Mouse (Mus musculus): ENCODE results near the gene Lamtor4. TPM values are rescaled to one million over a fixed set of nuclear protein-coding genes. Genes with fewer than 3 reads are reported as not detected.

Gene Lamtor4
- polyA plus RNA-seq (2012; rRNA removed; ENCODE audit: low replicate concordance): 177 and 194 TPM in 2 replicates

DNA sequence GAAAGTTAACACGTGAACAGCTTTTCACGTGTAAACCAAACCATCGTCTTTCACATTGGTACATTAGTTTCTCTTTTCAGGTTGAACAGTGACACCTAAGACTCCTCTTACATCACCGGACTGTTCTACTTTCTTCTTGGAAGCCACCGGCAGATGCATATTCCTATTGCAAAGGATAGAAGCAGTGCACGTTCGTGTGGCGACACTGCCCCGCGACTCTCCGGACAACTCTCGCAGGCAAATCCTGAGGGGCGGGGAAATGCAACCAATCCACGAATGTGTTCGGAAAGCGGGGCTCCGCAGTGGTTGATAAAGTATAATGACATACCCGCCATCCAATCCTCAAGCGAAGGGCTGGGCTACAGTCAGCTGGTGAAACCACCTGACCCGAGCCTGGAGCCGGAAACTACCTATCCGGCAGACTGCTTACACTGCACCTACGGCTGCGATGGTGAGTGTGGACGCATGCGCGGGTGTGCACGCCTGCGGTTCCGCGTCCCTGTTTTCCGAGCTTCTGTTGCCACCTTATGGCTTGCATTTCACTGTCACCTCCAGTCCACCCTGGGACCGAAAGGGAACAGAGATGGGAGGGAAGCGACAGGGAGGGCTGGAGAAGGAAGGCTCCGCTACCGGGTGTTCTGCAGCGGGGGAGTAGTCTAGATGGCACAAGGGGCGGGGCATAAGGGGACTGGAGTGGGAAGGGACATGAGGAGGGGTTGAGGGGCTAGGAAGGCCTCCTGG is at the start of gene Lamtor4:
Gene Lamtor4, plus strand, starts transcription at position 130 of the 741 bp plus-strand sequence.

DNA sequence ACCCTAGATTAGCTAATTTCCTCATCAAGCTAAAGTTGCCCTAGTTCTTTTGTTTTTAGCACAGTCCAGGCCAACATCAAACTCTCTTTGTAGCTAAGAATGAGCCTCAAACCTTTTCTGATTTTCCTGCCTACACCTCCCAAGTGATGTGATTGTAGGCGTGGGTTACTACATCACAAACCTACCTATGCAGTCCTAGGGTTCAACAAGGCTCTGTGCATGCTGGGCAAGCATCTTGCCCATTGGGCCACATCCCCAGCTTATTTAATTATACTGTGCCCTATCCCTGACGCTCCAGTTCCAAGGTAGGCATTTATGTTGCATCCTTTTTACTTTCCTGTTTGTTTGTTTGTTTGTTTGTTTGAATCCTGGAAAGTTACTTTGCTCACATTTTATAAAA is 29.6 kb upstream of the Lamtor4 start, which contains the start of gene Nxpe5:
Gene Nxpe5, plus strand, starts transcription at position 199 of the 400 bp plus-strand sequence.

DNA sequence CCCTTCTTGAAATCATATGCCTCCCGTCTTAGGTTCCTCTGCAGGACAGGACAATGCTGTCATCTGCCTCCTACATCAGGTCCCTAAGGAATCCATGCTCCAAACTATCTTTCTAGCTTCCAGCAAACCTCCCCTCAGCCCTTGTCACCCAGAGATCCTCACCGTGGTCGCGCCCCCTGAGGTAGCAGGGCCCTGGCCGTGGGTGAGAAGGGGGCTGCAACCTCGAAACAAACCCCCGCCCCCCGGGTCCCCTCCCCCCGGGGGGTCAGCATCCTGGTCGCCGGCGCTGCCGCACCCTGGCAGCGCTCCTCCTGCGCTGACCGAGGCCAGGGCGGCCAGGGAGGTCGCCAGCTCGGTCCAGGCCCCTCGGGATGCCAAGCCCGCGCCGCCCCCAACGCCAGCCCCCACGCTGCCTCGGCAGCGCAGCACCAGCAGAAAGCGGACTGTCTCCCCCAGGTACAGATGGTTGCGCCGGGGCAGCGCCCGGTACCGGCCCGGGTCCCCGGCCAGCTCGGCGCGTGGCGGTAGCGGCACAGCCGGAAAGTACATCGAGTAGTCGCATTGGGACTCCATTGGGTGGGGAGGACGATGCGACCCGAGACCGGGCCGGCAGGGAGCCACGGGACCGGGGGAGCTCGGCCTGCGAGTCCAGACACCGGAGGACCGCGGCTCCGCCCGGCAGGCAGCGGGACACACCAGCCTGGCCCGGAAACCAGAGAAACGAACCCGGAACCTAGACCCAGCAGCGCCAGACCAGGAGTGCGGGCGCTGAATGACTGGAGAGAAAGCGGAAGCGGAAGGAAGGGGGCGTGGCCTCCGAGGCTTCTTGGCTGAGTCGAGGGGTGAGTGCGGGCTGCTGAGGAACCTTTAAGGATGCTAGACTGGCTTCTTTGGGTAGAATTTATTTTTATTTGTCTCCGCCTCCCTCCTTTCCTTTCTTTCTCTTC is 8.3 kb downstream of the Lamtor4 start, which contains the start of gene BC037034:
Gene BC037034, minus strand, starts transcription at position 774 of the 947 bp plus-strand sequence.

GRCm38 (mm10) chr5:138272409-138272923 is 17.2 kb downstream of the Lamtor4 start, which contains the start of gene Gal3st4:
TSS of gene Gal3st4 (minus strand) at chr5:138272840.

DNA sequence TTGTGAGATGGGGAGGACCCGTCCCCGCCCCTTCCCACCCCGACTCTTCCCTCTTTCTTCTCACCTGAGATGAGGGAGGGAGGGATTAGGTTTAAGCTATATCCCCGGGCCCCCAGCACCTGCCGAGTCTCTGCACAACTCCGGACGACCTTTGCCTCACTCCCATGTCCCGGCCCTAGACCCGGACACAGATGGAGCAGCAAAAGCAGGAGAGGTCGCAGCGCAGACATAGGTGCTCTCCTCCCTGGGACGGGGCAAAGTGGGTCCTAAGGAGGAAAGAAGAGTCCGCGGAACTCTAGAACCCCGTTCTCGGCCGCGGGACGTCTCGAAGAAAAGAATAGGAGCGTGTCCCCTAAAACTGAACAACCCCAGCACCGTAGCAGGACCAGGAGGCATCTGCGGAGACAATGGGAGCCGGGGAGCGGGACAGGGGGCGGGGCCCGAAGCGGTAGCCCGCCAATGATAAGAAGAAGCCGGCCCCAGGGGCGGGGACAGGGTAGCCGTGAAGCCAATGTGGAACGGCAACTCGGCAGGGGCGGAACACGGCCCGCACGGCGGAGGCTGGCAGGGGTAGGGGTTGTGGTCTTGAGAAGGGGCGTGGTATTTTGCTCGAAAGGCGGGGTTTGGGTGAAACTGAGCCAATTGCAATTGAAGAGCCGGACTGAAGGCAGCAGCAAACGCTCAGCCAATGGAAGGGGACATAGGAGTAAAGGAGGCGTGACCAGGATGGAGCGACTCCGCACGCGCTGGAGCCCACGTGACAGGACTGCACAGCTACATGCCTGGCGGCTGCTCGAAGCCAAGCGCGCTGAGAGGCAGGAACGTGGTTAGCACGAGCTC is 24.5 kb downstream of the Lamtor4 start, which contains the start of the genes Gm43720, Gpc2 and Stag3:
Gene Gm43720, minus strand, starts transcription at position 374 of the 840 bp plus-strand sequence.
Gene Gpc2, minus strand, starts transcription at position 421 of the 840 bp plus-strand sequence.
Gene Stag3, plus strand, starts transcription at position 656 of the 840 bp plus-strand sequence.

Other genes with a start within 250 kb of the Lamtor4 start
- gene Smok3a, start 234.2 kb upstream of the Lamtor4 start, polyA plus RNA-seq (2012; rRNA removed; ENCODE audit: low replicate concordance): not detected in 2 replicates
- gene Smok3b, start 234.1 kb upstream of the Lamtor4 start, polyA plus RNA-seq (2012; rRNA removed; ENCODE audit: low replicate concordance): not detected in 2 replicates
- not detected in 2 replicates for gene Smok3c, start 202.3 kb upstream of the Lamtor4 start, polyA plus RNA-seq (2012; rRNA removed; ENCODE audit: low replicate concordance)
- gene Zkscan1, start 170.4 kb upstream of the Lamtor4 start, polyA plus RNA-seq (2012; rRNA removed; ENCODE audit: low replicate concordance): 2.6 and 6.0 TPM in 2 replicates
- 4.6 and 8.1 TPM in 2 replicates for gene Zscan21, start 138.6 kb upstream of the Lamtor4 start, polyA plus RNA-seq (2012; rRNA removed; ENCODE audit: low replicate concordance)
- gene Zfp113, start 99.7 kb upstream of the Lamtor4 start, polyA plus RNA-seq (2012; rRNA removed; ENCODE audit: low replicate concordance): 2.3 and 3.0 TPM in 2 replicates
- 58.2 and 130 TPM in 2 replicates for gene Cops6, start 94.4 kb upstream of the Lamtor4 start, polyA plus RNA-seq (2012; rRNA removed; ENCODE audit: low replicate concordance)
- gene Ap4m1, start 83.5 kb upstream of the Lamtor4 start, polyA plus RNA-seq (2012; rRNA removed; ENCODE audit: low replicate concordance): 42.4 and 60.0 TPM in 2 replicates
- gene Mcm7, start 83.1 kb upstream of the Lamtor4 start, polyA plus RNA-seq (2012; rRNA removed; ENCODE audit: low replicate concordance): 23.8 and 27.4 TPM in 2 replicates
- gene Taf6, start 68.0 kb upstream of the Lamtor4 start, polyA plus RNA-seq (2012; rRNA removed; ENCODE audit: low replicate concordance): 56.7 and 72.9 TPM in 2 replicates
- gene Cnpy4, start 68.0 kb upstream of the Lamtor4 start, polyA plus RNA-seq (2012; rRNA removed; ENCODE audit: low replicate concordance): 2.6 and 4.9 TPM in 2 replicates
- 5.2 and 11.9 TPM in 2 replicates for gene Mblac1, start 61.2 kb upstream of the Lamtor4 start, polyA plus RNA-seq (2012; rRNA removed; ENCODE audit: low replicate concordance)
- 2.6 and 4.4 TPM in 2 replicates for gene Nxpe5, start 29.6 kb upstream of the Lamtor4 start, polyA plus RNA-seq (2012; rRNA removed; ENCODE audit: low replicate concordance)
- 55.8 and 97.3 TPM in 2 replicates for gene BC037034, start 8.6 kb downstream of the Lamtor4 start, polyA plus RNA-seq (2012; rRNA removed; ENCODE audit: low replicate concordance)
- 0.41 and 1.4 TPM in 2 replicates for gene Gal3st4, start 17.4 kb downstream of the Lamtor4 start, polyA plus RNA-seq (2012; rRNA removed; ENCODE audit: low replicate concordance)
- 0.04 TPM in 1 of 2 replicates, not detected in the other for gene Gm43720, start 24.5 kb downstream of the Lamtor4 start, polyA plus RNA-seq (2012; rRNA removed; ENCODE audit: low replicate concordance)
- 4.2 and 7.0 TPM in 2 replicates for gene Gpc2, start 24.5 kb downstream of the Lamtor4 start, polyA plus RNA-seq (2012; rRNA removed; ENCODE audit: low replicate concordance)
- gene Stag3, start 24.8 kb downstream of the Lamtor4 start, polyA plus RNA-seq (2012; rRNA removed; ENCODE audit: low replicate concordance): 0.38 and 0.56 TPM in 2 replicates
- 1.3 and 1.4 TPM in 2 replicates for gene Pvrig, start 86.5 kb downstream of the Lamtor4 start, polyA plus RNA-seq (2012; rRNA removed; ENCODE audit: low replicate concordance)
- gene Zfp157, start 186.0 kb downstream of the Lamtor4 start, polyA plus RNA-seq (2012; rRNA removed; ENCODE audit: low replicate concordance): 2.8 and 4.3 TPM in 2 replicates

All from mammary gland, adult 2 months (tissue).